Mouse (Mus musculus): ENCODE data around the gene Taar4. TPM values are rescaled to one million over a fixed set of nuclear protein-coding genes. Genes with fewer than 3 reads are reported as not detected.

Gene Taar4
- total and polyA plus RNA-seq, 2 experiments from 2014 or later, result not detected

DNA sequence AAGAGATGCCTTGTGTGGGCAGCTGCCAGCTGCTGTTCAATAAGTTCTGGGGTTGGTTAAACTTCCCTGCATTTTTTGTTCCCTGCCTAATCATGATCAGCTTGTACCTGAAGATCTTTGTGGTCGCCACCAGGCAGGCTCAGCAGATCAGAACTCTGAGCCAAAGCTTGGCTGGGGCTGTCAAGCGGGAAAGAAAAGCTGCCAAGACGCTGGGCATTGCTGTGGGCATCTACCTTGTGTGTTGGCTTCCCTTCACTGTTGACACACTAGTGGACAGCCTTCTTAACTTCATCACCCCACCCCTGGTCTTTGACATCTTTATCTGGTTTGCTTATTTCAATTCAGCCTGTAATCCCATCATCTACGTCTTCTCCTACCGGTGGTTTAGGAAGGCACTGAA lies 11.0 kb downstream of the Taar4 start:
- Histone ChIP-seq H3K27me3 (ENCODE audit: insufficient read depth, low read length) (no peaks in the 10 kb centered on the region), H3K9ac (replicated peaks; ENCODE audit: low read length) (no peak overlapping the region), H3K27ac (no peak overlapping the region), H3K36me3 (ENCODE audit: insufficient read depth, low read length) (no peaks in the 10 kb centered on the region), H3K9me3 (ENCODE audit: low read length) (no peaks in the 10 kb centered on the region), H3K4me1 (ENCODE audit: insufficient read depth, low read length) (no peaks in the 10 kb centered on the region), H3K4me2 (ENCODE audit: low read depth, low read length) (no peak overlapping the region), H3K4me3 (ENCODE audit: low read length) (no peak overlapping the region)
- 76% methylated on average over 5 of the region's 5 CpGs for WGBS
- DNase-seq (ENCODE audit: low spot score), result no peak
- ATAC-seq, result no peak
- no peak for TF ChIP-seq CTCF (IDR thresholded peaks at IDR 0.05; ENCODE audit: low read depth)

DNA sequence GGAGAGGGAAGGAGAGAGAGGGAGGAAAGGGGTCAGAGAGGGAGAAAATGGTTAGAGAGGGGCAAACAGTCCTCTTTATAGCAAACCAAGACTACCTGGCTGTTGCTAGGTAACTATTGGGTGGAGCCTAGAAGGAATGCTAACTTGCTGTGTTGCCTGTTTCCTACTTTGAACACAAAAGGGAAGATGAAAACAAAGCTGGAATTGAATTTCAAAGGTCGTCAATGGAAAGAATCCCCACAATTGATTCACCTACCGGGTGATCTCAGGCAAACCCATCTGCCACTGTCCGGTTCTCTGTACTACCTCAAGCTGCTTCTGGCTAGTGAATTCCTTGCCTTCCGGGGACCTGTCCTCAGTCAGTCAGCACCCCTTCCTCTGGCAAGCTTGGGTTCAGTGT lies 17.7 kb downstream of the Taar4 start:
- H3K27ac ChIP-seq, result no peak overlapping the region
- no peaks in the 10 kb centered on the region for H3K4me1 ChIP-seq (ENCODE audit: insufficient read depth, low read length)
- H3K36me3 ChIP-seq (ENCODE audit: insufficient read depth, low read length), result no peaks in the 10 kb centered on the region
- TF ChIP-seq CTCF (IDR thresholded peaks at IDR 0.05; ENCODE audit: low read depth), result no peak
- no peaks in the 10 kb centered on the region for H3K9me3 ChIP-seq (ENCODE audit: low read length)
- WGBS, result 40% methylated on average over 4 of the region's 4 CpGs
- no peak overlapping the region for H3K9ac ChIP-seq (replicated peaks; ENCODE audit: low read length)
- H3K4me2 ChIP-seq (ENCODE audit: low read depth, low read length), result no peak overlapping the region
- no peak overlapping the region for H3K4me3 ChIP-seq (ENCODE audit: low read length)
- DNase-seq (ENCODE audit: low spot score) (no peak), ATAC-seq (no peak)
- no peaks in the 10 kb centered on the region for H3K27me3 ChIP-seq (ENCODE audit: insufficient read depth, low read length)

DNA sequence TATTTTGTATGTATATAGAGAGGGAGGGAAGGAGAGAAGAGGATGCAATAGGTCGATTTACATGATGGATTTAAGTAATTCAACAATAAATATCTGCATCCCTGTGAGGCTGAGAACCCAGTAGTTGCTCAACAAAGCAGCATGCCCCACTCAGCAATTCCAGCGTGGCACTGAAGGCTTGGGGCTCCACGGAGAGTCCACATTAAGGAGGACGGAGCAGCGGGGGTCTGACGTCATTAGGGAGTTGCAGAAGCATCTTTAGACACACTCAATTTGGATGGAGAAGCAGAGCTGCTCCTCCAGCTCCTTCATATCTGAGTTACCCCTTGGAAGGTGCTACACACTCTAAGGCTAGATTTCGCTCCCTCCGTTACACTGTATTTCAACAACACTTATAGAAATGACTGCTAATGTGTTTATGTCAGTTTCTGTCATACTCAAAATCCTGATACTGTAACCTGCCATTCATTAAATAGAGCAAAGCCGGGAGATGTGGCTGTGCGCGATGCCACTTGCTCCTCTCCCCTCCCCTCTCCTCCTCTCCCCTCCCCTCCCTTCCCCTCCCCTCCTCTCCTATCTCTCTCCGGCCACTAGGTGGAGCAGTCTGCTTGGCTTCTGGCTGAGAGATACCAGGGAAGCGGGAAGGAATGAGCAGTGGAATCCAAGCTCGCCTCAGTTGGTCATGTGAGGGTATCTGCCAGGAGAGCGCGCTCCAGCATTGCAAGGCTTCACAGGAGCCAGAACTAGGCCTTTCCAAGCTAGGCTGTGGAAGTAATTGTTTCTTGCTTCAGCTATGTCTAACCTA lies 18.8 kb downstream of the Taar4 start:
- no peak overlapping the region for H3K4me3 ChIP-seq (ENCODE audit: low read length)
- ATAC-seq, result peak; percentile 89

DNA sequence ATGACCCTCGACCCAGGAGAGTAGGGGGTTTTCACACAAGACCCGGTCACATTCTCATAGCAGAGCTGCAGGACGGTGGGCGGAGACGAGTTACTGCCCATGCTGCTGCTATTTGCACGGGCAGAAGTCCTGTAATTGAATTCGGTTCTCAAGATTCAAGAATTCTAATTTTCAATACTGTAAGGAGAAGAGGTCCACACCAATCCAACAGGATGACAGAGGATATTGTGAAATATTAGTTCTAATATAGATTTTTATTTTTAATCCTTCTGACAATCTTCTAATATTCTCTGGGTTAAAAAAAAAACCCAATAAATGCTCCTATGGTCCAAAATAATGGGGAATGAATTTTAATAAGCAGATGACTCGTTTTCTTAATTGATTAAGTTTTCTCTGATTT lies 25.3 kb downstream of the Taar4 start, which contains the start of gene Taar6:
Gene Taar6, minus strand, starts transcription at position 101 of the 400 bp plus-strand sequence.
- Histone ChIP-seq H3K36me3 (ENCODE audit: insufficient read depth, low read length) (no peaks in the 10 kb centered on the region), H3K27me3 (ENCODE audit: insufficient read depth, low read length) (no peaks in the 10 kb centered on the region), H3K9ac (replicated peaks; ENCODE audit: low read length) (no peak within 1 kb of the TSS), H3K4me2 (ENCODE audit: low read depth, low read length) (no peak within 1 kb of the TSS), H3K27ac (no peak within 1 kb of the TSS), H3K9me3 (ENCODE audit: low read length) (no peaks in the 10 kb centered on the region), H3K4me1 (ENCODE audit: insufficient read depth, low read length) (no peaks in the 10 kb centered on the region), H3K4me3 (ENCODE audit: low read length) (no peak within 1 kb of the TSS)
- TF ChIP-seq CTCF (IDR thresholded peaks at IDR 0.05; ENCODE audit: low read depth), result no peak
- ATAC-seq (no peak), DNase-seq (ENCODE audit: low spot score) (no peak)
- 70% methylated on average over 8 of the region's 8 CpGs for WGBS

More for the DNA sequence above, 18.8 kb downstream of the Taar4 start:
- Histone ChIP-seq H3K27me3 (ENCODE audit: insufficient read depth, low read length) (no peaks in the 10 kb centered on the region), H3K36me3 (ENCODE audit: insufficient read depth, low read length) (no peaks in the 10 kb centered on the region), H3K9me3 (ENCODE audit: low read length) (no peaks in the 10 kb centered on the region), H3K9ac (replicated peaks; ENCODE audit: low read length) (no peak overlapping the region), H3K27ac (no peak overlapping the region), H3K4me2 (ENCODE audit: low read depth, low read length) (no peak overlapping the region), H3K4me1 (ENCODE audit: insufficient read depth, low read length) (no peaks in the 10 kb centered on the region)
- 41% methylated on average over 16 of the region's 16 CpGs for WGBS
- peak; percentile 87 for TF ChIP-seq CTCF (IDR thresholded peaks at IDR 0.05; ENCODE audit: low read depth)
- peak; percentile 84 for DNase-seq (ENCODE audit: low spot score)

DNA sequence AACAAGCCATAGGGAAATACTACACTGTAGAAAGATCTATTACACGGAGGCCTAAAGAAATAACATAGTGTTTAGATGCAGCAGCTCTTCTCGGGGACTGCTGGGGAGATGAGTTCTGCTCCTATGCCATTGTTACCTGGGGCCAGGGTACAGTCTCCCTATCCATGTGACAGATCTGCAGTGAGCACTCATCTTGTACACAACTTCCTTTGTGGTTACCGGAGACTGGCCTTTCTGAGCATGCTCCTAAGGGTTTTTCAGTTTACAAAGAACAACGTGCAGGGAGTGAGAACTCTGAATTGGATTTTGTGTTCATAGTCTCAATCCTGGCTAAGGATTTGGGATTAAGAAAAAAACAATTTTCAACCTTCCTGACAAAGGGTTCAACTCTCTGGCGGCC lies 26.1 kb downstream of the Taar4 start:
- no peak for TF ChIP-seq CTCF (IDR thresholded peaks at IDR 0.05; ENCODE audit: low read depth)
- 78% methylated on average over 5 of the region's 5 CpGs for WGBS

DNA sequence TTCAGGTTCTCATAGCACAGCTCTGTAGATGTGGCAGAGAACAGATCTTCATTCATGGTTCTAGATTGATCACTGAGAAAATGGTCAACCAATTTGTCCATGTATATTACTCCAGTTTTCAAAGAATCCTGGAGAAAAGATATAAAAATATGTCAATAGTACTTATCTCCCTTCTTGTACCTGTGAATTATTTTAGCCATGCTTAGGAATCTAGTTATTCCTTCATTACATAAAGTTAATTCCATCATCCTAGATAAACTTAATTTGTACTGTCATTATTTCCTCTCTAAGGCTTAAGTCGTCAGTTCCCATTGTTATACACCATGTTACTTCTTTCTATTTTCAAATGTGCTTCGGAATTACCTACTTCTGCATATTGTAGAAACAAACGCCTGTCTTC lies 33.1 kb downstream of the Taar4 start, which contains the start of gene Taar7a:
Gene Taar7a, minus strand, starts transcription at position 101 of the 400 bp plus-strand sequence.
- no peaks in the 10 kb centered on the region for H3K4me1 ChIP-seq (ENCODE audit: insufficient read depth, low read length)
- 86% methylated on average over 3 of the region's 3 CpGs for WGBS
- H3K9me3 ChIP-seq (ENCODE audit: low read length), result no peaks in the 10 kb centered on the region
- no peaks in the 10 kb centered on the region for H3K27me3 ChIP-seq (ENCODE audit: insufficient read depth, low read length)
- no peak for ATAC-seq
- no peaks in the 10 kb centered on the region for H3K36me3 ChIP-seq (ENCODE audit: insufficient read depth, low read length)
- H3K4me2 ChIP-seq (ENCODE audit: low read depth, low read length), result no peak within 1 kb of the TSS
- no peak for TF ChIP-seq CTCF (IDR thresholded peaks at IDR 0.05; ENCODE audit: low read depth)
- H3K9ac ChIP-seq (replicated peaks; ENCODE audit: low read length), result no peak within 1 kb of the TSS
- H3K4me3 ChIP-seq (ENCODE audit: low read length), result no peak within 1 kb of the TSS
- H3K27ac ChIP-seq, result no peak within 1 kb of the TSS
- DNase-seq (ENCODE audit: low spot score), result no peak

More for the DNA sequence above, 26.1 kb downstream of the Taar4 start:
- Histone ChIP-seq H3K9ac (replicated peaks; ENCODE audit: low read length) (no peak overlapping the region), H3K27me3 (ENCODE audit: insufficient read depth, low read length) (no peaks in the 10 kb centered on the region), H3K4me2 (ENCODE audit: low read depth, low read length) (no peak overlapping the region), H3K36me3 (ENCODE audit: insufficient read depth, low read length) (no peaks in the 10 kb centered on the region), H3K4me1 (ENCODE audit: insufficient read depth, low read length) (no peaks in the 10 kb centered on the region), H3K27ac (no peak overlapping the region), H3K4me3 (ENCODE audit: low read length) (no peak overlapping the region), H3K9me3 (ENCODE audit: low read length) (no peaks in the 10 kb centered on the region)
- ATAC-seq, result no peak
- no peak for DNase-seq (ENCODE audit: low spot score)

DNA sequence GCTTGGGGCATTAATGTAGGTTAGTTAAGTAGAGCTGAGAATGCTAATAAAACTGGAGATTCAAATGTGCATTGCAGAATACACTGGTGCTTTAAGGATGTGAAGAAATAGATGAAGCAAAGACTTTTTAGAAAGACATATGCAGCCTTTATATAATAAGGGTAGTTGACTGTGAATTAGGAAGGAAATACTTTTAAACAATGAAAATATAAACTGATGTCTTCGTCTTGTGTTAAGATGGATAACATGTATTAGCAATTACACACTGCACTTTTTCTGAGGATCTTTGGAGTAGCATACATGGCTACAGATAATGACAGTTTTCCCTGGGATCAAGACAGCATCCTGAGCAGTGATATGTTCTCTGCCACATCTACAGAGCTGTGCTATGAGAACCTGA lies 39.3 kb downstream of the Taar4 start, which contains the start of gene Taar7b:
Gene Taar7b, plus strand, starts transcription at position 301 of the 400 bp plus-strand sequence.
- H3K4me1 ChIP-seq (ENCODE audit: insufficient read depth, low read length), result no peaks in the 10 kb centered on the region
- ATAC-seq, result no peak

More for the DNA sequence above, 39.3 kb downstream of the Taar4 start, which contains the start of gene Taar7b:
- DNase-seq (ENCODE audit: low spot score), result no peak
- Histone ChIP-seq H3K4me3 (ENCODE audit: low read length) (no peak within 1 kb of the TSS), H3K9ac (replicated peaks; ENCODE audit: low read length) (no peak within 1 kb of the TSS), H3K36me3 (ENCODE audit: insufficient read depth, low read length) (no peaks in the 10 kb centered on the region), H3K27me3 (ENCODE audit: insufficient read depth, low read length) (no peaks in the 10 kb centered on the region), H3K9me3 (ENCODE audit: low read length) (no peaks in the 10 kb centered on the region), H3K27ac (no peak within 1 kb of the TSS), H3K4me2 (ENCODE audit: low read depth, low read length) (no peak within 1 kb of the TSS)
- 95% methylated on average over 1 of the region's 1 CpGs for WGBS
- no peak for TF ChIP-seq CTCF (IDR thresholded peaks at IDR 0.05; ENCODE audit: low read depth)
